Mouse (Mus musculus) C2C12 (cell line): ENCODE results near the gene Hrc. TPM values are rescaled to one million over a fixed set of nuclear protein-coding genes. Genes with fewer than 3 reads are reported as not detected.

ENCODE experiments used
- H3K27me3 ChIP-seq: one replicate; pipeline ENCODE4 v1.6.1; 2011; ENCODE audit not compliant: control insufficient read depth, insufficient read depth, insufficient read length
- H3K36me3 ChIP-seq: one replicate; pipeline ENCODE4 v1.6.1; 2011; ENCODE audit not compliant: control insufficient read depth, insufficient read depth
- H3K4me3 ChIP-seq: one replicate; pipeline ENCODE4 v1.5.1; 2011; ENCODE audit warnings: mild to moderate bottlenecking, control low read depth; ENCODE audit not compliant: poor library complexity, insufficient read depth, severe bottlenecking
- H3K79me2 ChIP-seq: one replicate; pipeline ENCODE4 v1.6.1; 2011; ENCODE audit not compliant: control insufficient read depth, insufficient read depth
- H3K79me3 ChIP-seq: one replicate; pipeline ENCODE4 v1.6.1; 2011; ENCODE audit warnings: low read depth, control low read depth
- H3ac ChIP-seq: one replicate; pipeline ENCODE3; 2011; ENCODE audit warnings: low read depth; ENCODE audit not compliant: control insufficient read depth, insufficient read length
- CEBPB ChIP-seq: IDR thresholded peaks from one replicate; pipeline ENCODE4 v1.6.1; 2011; ENCODE audit warnings: low read depth, mild to moderate bottlenecking, control low read depth, moderate library complexity
- CTCF ChIP-seq: IDR thresholded peaks from one replicate; pipeline ENCODE4 v1.5.1; 2011; ENCODE audit not compliant: control insufficient read depth, insufficient read depth, insufficient read length
- FOSL1 ChIP-seq: IDR thresholded peaks from one replicate; pipeline ENCODE4 v1.8.0; 2011; ENCODE audit warnings: mild to moderate bottlenecking, low read length; ENCODE audit not compliant: poor library complexity, insufficient read depth, severe bottlenecking
- MAX ChIP-seq: IDR thresholded peaks from one replicate; pipeline ENCODE4 v1.6.1; 2011; ENCODE audit warnings: mild to moderate bottlenecking, control low read depth
- MYOD1 ChIP-seq: IDR thresholded peaks from one replicate; pipeline ENCODE4 v1.6.1; 2011; ENCODE audit warnings: low read depth; ENCODE audit not compliant: control insufficient read depth, insufficient read length
- MYOG ChIP-seq: IDR thresholded peaks from one replicate; pipeline ENCODE4 v1.6.1; 2011; ENCODE audit not compliant: control insufficient read depth, insufficient read length; ENCODE audit errors: extremely low read depth
- USF1 ChIP-seq: IDR thresholded peaks from one replicate; pipeline ENCODE4 v1.6.1; 2011; ENCODE audit warnings: low read depth, mild to moderate bottlenecking, control low read depth, moderate library complexity
- polyA plus RNA-seq: library from polyadenylated mRNA; unstranded; fragments of >200 nt; fragmentation: generic; extraction: Trizol; gene quantifications from one replicate; pipeline ENCODE4 v1.2.1, GENCODE M21; 2012; ENCODE audit warnings: missing spikeins

Gene Hrc
- polyA plus RNA-seq, 1 experiment: 0.51 TPM

DNA sequence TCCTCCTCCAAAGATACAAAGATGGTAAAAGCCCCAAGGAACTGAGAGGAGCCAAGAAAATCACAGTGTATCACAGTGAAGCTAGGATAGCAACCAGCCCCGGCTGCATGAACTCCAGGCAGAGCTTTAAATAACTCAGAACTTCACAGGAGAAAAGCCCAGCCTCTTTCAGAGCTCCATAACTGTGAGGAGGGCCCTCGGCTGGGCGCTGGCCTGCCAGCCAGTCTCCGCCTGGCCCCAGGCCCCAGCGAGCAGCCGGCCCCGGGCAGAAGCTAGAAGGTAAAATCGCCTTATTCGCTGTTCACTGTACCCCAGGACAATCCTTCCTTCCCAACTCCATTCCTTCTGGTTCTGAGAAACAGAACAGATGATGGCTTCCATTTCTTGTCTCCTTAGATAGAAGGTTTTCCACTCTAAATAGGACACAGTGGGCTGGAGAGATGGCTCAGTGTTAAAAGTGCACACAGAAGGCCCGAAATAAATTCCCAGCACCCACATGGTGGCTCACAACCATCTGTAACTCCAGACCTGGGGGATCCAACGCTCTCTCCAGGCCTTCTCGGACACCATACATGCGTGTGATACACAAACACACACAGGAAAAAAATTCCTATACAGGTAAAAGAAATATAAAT lies 6.1 kb upstream of the Hrc start:
- Histone ChIP-seq H3K36me3 (no peaks in the 10 kb centered on the region), H3K4me3 (no peak overlapping the region), H3ac (no peak overlapping the region), H3K27me3 (no peaks in the 10 kb centered on the region), H3K79me2 (no peaks in the 10 kb centered on the region), H3K79me3 (no peaks in the 10 kb centered on the region)
- TF ChIP-seq FOSL1: no peak
- no peak for TF ChIP-seq MYOG
- no peak for TF ChIP-seq CEBPB
- TF ChIP-seq USF1: no peak
- no peak for TF ChIP-seq MYOD1
- TF ChIP-seq MAX: no peak
- no peak for TF ChIP-seq CTCF

DNA sequence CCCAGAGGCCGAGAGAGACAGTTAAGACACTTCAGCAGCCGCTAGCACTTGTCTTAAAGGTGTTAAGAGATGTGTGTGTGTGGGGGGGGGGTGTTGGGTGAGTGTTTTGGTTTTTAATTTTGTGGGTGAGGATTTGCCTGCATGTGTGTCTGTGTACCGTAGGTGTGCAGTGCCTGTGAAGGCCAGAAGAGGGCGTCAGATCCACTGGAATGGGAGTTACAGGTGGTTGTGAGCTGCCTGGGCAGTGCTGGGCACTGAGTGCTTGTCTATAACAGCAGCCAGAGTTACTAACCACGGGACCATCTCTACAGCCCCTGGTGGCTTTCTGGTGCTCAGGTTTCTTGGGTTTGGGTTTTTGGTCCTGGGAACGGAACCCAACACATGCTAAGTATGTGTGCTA lies 3.6 kb upstream of the Hrc start:
- Histone ChIP-seq H3K79me2 (no peaks in the 10 kb centered on the region), H3K36me3 (no peaks in the 10 kb centered on the region), H3K27me3 (no peaks in the 10 kb centered on the region), H3K4me3 (no peak overlapping the region), H3K79me3 (no peaks in the 10 kb centered on the region), H3ac (no peak overlapping the region)
- no peak for TF ChIP-seq MYOG
- no peak for TF ChIP-seq MAX
- TF ChIP-seq CTCF: no peak
- TF ChIP-seq USF1: no peak
- no peak for TF ChIP-seq CEBPB

DNA sequence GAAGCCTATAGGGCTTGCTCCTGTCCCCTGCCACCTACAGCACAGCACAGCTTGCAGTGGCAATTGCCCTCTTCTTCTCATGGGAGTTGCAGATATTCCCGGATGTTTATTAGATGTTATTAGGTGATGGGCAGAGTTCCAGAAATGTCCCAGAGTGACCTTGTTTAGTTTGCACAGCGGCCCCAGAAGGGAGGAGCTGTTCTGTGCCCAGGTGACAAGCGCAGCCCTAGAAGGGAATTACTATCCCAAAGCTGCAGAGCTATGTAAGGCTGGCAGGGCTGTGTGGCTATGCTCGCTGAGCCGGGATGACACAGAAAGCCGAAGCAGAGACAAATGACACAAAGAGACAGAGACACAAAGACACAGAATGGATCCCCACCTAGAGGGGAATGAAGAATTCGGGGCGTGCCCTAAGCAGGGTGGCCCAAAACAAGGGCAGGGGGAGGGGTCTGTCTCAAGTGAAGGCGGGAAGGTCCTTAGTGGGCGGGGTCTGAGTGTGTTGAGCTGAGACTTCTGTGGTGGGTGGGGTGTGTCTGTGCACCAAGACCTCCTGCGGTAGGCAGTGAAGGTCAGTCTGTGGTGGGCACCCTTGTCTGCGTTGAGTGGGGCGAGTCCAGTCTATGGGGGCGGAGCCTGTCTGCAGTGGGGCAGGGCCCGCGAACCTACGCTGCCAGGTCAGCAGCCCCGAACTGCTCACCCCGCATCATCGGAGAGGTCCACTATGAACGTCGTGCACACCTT lies 2.2 kb upstream of the Hrc start:
- no peaks in the 10 kb centered on the region for H3K79me3 ChIP-seq
- peak overlapping the region; percentile 45 for H3K4me3 ChIP-seq

DNA sequence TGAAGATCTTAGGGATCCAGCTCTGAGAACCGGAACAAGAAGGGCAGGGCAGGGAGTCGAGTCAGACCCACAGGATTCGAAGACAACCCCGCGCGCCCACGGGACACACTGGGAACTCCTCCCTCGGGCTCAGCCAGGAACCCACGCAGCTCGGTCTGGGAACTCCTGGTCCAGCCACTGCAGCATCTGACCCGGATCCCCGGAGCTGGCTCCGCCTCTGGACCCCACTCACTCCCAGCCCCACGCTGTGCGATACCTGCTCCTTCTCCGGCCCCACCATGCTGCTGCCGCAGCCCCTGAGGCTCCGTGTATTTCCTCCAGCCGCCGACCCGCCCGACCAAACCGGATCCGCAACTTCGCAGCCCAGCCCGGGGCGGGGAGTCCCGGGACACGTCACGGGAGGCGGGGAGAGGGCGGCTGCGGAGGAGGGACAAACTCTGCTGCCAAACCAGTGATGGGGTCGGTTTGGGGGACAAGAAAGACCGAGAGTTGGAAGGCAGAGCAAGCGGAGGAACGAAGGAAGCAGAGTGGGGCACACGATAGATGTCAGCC lies 1.6 kb upstream of the Hrc start, which contains the start of gene Trpm4:
Gene Trpm4, minus strand, starts transcription at position 350 of the 552 bp plus-strand sequence.
- Histone ChIP-seq H3ac (peak within 1 kb of the TSS; percentile 75), H3K79me3 (no peaks in the 10 kb centered on the region), H3K27me3 (no peaks in the 10 kb centered on the region), H3K36me3 (no peaks in the 10 kb centered on the region), H3K4me3 (peak within 1 kb of the TSS; percentile 45), H3K79me2 (no peaks in the 10 kb centered on the region)
- TF ChIP-seq CEBPB (no peak), FOSL1 (no peak), MAX (no peak)

More for the DNA sequence above, 2.2 kb upstream of the Hrc start:
- no peaks in the 10 kb centered on the region for H3K27me3 ChIP-seq
- no peaks in the 10 kb centered on the region for H3K36me3 ChIP-seq
- H3ac ChIP-seq: peak overlapping the region; percentile 75
- no peaks in the 10 kb centered on the region for H3K79me2 ChIP-seq
- no peak for TF ChIP-seq MAX
- no peak for TF ChIP-seq MYOD1
- TF ChIP-seq FOSL1: no peak
- no peak for TF ChIP-seq MYOG
- no peak for TF ChIP-seq CTCF
- TF ChIP-seq CEBPB: no peak

DNA sequence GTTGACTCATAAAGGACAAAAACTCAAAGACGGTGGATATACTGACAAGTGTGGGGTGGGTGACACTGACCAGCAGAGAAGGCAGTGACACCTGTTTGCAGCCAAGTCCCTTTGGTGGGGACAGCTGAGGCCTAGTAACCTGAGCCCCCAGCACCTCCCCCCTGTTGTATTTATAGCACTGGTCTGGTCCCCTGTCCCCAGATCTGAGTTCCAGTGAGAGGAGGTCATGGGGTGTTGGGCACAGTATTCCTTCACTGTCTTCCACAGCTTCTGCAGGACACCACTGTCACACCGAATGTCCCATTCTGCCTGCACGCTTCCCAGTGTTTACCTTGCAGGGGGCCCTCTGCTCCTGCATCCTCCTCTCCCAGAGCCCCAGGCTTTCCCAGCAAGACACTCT lies 485 bp upstream of the Hrc start:
- no peaks in the 10 kb centered on the region for H3K79me3 ChIP-seq
- TF ChIP-seq CTCF: no peak
- peak; percentile 29 for TF ChIP-seq MYOD1
- no peak for TF ChIP-seq CEBPB
- no peak overlapping the region for H3K4me3 ChIP-seq
- no peaks in the 10 kb centered on the region for H3K27me3 ChIP-seq
- H3K36me3 ChIP-seq: no peaks in the 10 kb centered on the region
- no peak overlapping the region for H3ac ChIP-seq
- no peaks in the 10 kb centered on the region for H3K79me2 ChIP-seq

DNA sequence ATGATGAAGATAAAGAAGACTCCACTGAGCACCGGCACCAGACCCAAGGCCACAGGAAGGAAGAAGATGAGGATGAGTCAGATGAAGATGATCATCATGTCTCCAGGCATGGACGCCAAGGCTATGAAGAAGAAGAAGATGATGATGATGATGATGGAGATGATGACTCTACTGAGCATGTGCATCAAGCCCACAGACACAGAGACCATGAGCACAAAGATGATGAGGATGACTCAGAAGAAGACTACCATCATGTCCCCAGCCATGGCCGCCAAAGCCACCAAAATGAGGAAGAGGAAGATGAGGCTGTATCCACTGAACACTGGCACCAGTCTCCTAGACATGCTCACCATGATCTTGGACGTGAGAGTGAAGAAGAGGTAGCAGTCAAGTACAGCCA lies 1.2 kb downstream of the Hrc start:
- Histone ChIP-seq H3K79me2 (no peaks in the 10 kb centered on the region), H3K27me3 (no peaks in the 10 kb centered on the region), H3K4me3 (no peak overlapping the region), H3ac (no peak overlapping the region), H3K79me3 (no peaks in the 10 kb centered on the region), H3K36me3 (no peaks in the 10 kb centered on the region)
- no peak for TF ChIP-seq MYOD1
- TF ChIP-seq MAX: no peak
- no peak for TF ChIP-seq CEBPB
